Mouse (Mus musculus) stomach, embryonic 16.5 days (tissue): ENCODE data around the gene Dexi. TPM values are rescaled to one million over a fixed set of nuclear protein-coding genes. Genes with fewer than 3 reads are reported as not detected.

Experiments
- ATAC-seq: fragments of 200-750 bp; cut with Nextera tagmentation; 2 replicates; pipeline ENCODE4 v1.8.0; 2017; ENCODE audit warnings: moderate number of reproducible peaks, moderate TSS enrichment; ENCODE audit not compliant: insufficient read depth, low FRiP score
- H3K27ac ChIP-seq: fragments of 300-500 bp; sonication (generic); 2 replicates; pipeline ENCODE4 v1.5.1; 2014; ENCODE audit warnings: low read length
- H3K27me3 ChIP-seq: fragments of 300-500 bp; sonication (generic); 2 replicates; pipeline ENCODE4 v1.6.1; 2014; ENCODE audit warnings: low read length, control low read depth, mixed read lengths; ENCODE audit not compliant: control insufficient read depth, insufficient read depth
- H3K36me3 ChIP-seq: fragments of 300-500 bp; sonication (generic); 2 replicates; pipeline ENCODE4 v1.6.1; 2014; ENCODE audit warnings: low read length; ENCODE audit not compliant: control insufficient read depth, insufficient read depth
- H3K4me1 ChIP-seq: fragments of 300-500 bp; sonication (generic); 2 replicates; pipeline ENCODE4 v1.6.1; 2014; ENCODE audit warnings: low read length, control low read depth, mixed read lengths; ENCODE audit not compliant: control insufficient read depth, insufficient read depth
- H3K4me2 ChIP-seq: fragments of 300-500 bp; sonication (generic); 2 replicates; pipeline ENCODE4 v1.6.1; 2014; ENCODE audit warnings: low read depth, low read length, mixed read lengths
- H3K4me3 ChIP-seq: fragments of 300-500 bp; sonication (generic); replicated peaks from 2 replicates; pipeline ENCODE4 v1.5.1; 2014; ENCODE audit warnings: mild to moderate bottlenecking, low read length
- H3K9ac ChIP-seq: fragments of 300-500 bp; sonication (generic); 2 replicates; pipeline ENCODE4 v1.6.1; 2014; ENCODE audit warnings: low read length
- H3K9me3 ChIP-seq: fragments of 300-500 bp; sonication (generic); replicated peaks from 2 replicates; pipeline ENCODE4 v1.6.1; 2016; ENCODE audit warnings: low read length, control low read depth; ENCODE audit not compliant: control insufficient read depth
- WGBS: fragments of 180-500 bp; shearing (Covaris S2); extraction: QIAGEN DNeasy Blood & Tissue Kit; methylation state at CpG from one replicate; pipeline ENCODE4 v1.1.7; 2014; 5-methylcytosine and 5-hydroxymethylcytosine counted together
- polyA plus RNA-seq: library from polyadenylated mRNA; unstranded; fragments of >200 nt; fragmentation: Nextera tagmentation; extraction: Ambion mirVana; gene quantifications from 2 replicates; pipeline ENCODE4 v1.2.1, GENCODE M21; 2015

Gene Dexi
- 4.9 and 5.0 TPM in 2 replicates for polyA plus RNA-seq

DNA sequence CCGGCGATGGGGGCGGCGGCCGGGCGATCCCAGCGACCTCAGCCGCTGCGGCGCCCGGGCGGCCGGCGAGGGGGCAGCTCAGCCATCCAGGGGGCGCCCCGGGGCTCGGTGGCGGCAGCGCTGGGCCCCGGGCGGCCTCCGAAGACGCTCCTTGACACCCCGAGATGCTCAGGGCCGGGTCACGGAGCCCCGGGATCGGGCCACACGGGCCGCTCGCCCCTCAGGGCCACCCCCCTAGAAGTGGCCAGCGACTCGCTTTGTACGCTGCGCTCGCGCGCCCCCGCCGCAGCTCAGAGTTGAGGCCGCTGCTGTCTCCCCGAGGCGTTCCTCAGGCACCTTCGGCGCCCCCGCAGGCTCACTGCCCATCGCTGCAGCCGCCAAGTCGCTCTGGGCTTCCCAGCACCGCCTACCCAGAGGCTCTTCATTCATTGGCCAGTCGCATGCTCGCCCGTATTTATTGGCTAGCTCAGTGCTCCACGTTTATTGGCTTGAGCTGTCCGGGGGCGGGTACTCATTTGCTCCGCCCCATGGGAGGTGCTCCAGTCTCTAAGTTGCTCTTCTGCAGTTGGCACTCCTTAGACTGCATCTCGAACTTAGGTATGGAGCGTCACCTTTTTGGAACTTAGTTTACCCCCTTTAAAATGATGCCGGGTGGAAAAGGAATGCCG lies at the start of gene Dexi:
Gene Dexi, minus strand, starts transcription at position 357 of the 668 bp plus-strand sequence.
- H3K4me2 ChIP-seq = peak within 1 kb of the TSS; percentile 77
- under 1% methylated on average over 44 of the region's 61 CpGs for whole genome bisulfite sequencing
- no peaks in the 10 kb centered on the region for H3K36me3 ChIP-seq
- peak within 1 kb of the TSS; percentile 84 for H3K27ac ChIP-seq
- no peaks in the 10 kb centered on the region for H3K9me3 ChIP-seq
- peak within 1 kb of the TSS; percentile 89 for H3K9ac ChIP-seq
- H3K4me3 ChIP-seq = peak within 1 kb of the TSS; percentile 74
- H3K4me1 ChIP-seq = peaks cover 44% of the 10 kb centered on the region
- ATAC-seq = peak; percentile 95
- no peaks in the 10 kb centered on the region for H3K27me3 ChIP-seq

GRCm38 (mm10) chr16:10586546-10586945 lies 43.7 kb upstream of the Dexi start:
- WGBS = 75% methylated on average over 3 of the region's 3 CpGs
- Histone ChIP-seq H3K9ac (no peak overlapping the region), H3K9me3 (no peaks in the 10 kb centered on the region), H3K27me3 (no peaks in the 10 kb centered on the region), H3K36me3 (no peaks in the 10 kb centered on the region), H3K4me3 (no peak overlapping the region), H3K27ac (no peak overlapping the region), H3K4me2 (no peak overlapping the region), H3K4me1 (no peaks in the 10 kb centered on the region)
- no peak for ATAC-seq

DNA sequence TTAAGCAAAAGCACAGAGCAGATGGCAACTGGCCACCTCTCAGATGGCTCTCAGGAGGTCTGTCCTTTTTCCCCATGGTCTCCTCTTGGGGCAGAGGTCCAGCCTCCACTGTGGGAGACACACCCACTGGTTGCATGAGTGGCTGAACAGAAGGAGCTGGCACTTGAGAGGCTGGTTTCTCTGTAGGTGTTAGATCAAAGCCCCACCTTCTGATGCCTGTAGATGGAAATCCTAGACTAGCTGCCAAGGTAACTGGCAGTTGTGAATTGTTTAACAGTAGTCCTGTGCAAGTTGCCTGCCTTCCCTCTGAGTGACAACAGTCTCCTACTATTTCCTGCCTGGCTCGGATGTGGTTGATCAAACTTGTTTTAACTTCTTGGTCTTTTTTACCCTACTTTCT lies 42.3 kb upstream of the Dexi start:
- no peak overlapping the region for H3K9ac ChIP-seq
- H3K4me1 ChIP-seq = no peaks in the 10 kb centered on the region
- 65% methylated on average over 1 of the region's 1 CpGs for WGBS
- H3K27me3 ChIP-seq = no peaks in the 10 kb centered on the region
- no peak for ATAC-seq
- no peak overlapping the region for H3K4me2 ChIP-seq
- no peaks in the 10 kb centered on the region for H3K9me3 ChIP-seq
- no peaks in the 10 kb centered on the region for H3K36me3 ChIP-seq
- no peak overlapping the region for H3K27ac ChIP-seq
- H3K4me3 ChIP-seq = no peak overlapping the region

GRCm38 (mm10) chr16:10581234-10581898 lies 38.5 kb upstream of the Dexi start:
- Histone ChIP-seq H3K4me2 (no peak overlapping the region), H3K27ac (no peak overlapping the region), H3K4me3 (no peak overlapping the region), H3K9me3 (no peaks in the 10 kb centered on the region), H3K9ac (no peak overlapping the region), H3K27me3 (no peaks in the 10 kb centered on the region), H3K36me3 (0 out of 2 replicates have a peak, but pooled peaks cover 4% of the 10 kb centered on the region), H3K4me1 (no peaks in the 10 kb centered on the region)
- 82% methylated on average over 2 of the region's 2 CpGs for WGBS
- ATAC-seq = no peak

GRCm38 (mm10) chr16:10578376-10578775 lies 35.5 kb upstream of the Dexi start:
- Histone ChIP-seq H3K4me3 (no peak overlapping the region), H3K9ac (no peak overlapping the region), H3K36me3 (0 out of 2 replicates have a peak, but pooled peaks cover 4% of the 10 kb centered on the region), H3K4me1 (no peaks in the 10 kb centered on the region), H3K4me2 (no peak overlapping the region), H3K9me3 (no peaks in the 10 kb centered on the region), H3K27me3 (no peaks in the 10 kb centered on the region), H3K27ac (no peak overlapping the region)
- ATAC-seq = no peak
- 56% methylated on average over 1 of the region's 1 CpGs for WGBS

DNA sequence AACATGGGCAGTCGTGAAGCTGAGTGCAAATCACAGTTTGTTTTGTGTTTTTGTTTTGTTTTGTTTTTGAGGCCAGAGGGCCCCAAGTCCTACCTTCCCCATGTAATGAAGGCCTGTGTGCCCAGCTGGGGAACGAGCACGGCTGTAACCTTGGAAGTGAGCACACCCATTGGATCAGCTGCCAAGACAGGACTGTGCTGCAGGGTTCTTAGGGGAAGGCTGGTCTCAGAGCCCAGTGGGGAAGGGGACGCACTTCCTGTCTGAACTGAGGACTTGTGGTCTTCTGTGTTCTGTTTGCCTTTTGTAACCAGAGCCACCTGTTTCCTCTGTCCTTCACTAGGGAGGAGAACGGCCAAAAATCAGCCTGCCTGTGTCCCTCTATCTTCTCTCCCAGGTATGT lies 34.7 kb upstream of the Dexi start:
- WGBS = 60% methylated on average over 5 of the region's 5 CpGs

DNA sequence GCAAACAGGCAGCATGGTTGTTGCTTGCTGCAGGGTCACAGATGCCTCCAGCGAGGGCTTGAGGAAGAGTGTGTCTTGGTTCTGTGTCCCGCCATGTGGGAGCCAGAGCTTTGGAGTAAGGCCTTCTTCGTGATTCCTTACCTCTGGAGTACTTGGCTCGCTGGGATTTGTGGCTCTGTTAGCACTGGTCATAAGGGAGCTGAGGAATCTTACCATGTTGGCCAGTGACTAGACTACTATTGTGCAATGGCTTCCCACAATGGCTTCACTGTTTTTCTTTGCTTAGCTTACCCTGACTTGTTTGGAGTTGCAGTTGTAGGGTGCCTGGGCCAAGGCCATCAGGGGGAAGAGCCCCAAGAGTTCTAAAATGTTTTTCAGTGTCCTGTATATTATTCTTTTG lies 33.1 kb upstream of the Dexi start:
- Histone ChIP-seq H3K9me3 (no peaks in the 10 kb centered on the region), H3K4me2 (no peak overlapping the region), H3K4me3 (no peak overlapping the region), H3K27ac (no peak overlapping the region), H3K4me1 (no peaks in the 10 kb centered on the region), H3K27me3 (no peaks in the 10 kb centered on the region), H3K9ac (no peak overlapping the region), H3K36me3 (0 out of 2 replicates have a peak, but pooled peaks cover 4% of the 10 kb centered on the region)
- ATAC-seq = no peak
- WGBS = 90% methylated on average over 4 of the region's 4 CpGs

More for the DNA sequence above, 34.7 kb upstream of the Dexi start:
- Histone ChIP-seq H3K9ac (no peak overlapping the region), H3K4me2 (no peak overlapping the region), H3K4me3 (no peak overlapping the region), H3K27me3 (no peaks in the 10 kb centered on the region), H3K4me1 (no peaks in the 10 kb centered on the region), H3K27ac (no peak overlapping the region), H3K9me3 (no peaks in the 10 kb centered on the region), H3K36me3 (0 out of 2 replicates have a peak, but pooled peaks cover 4% of the 10 kb centered on the region)
- no peak for ATAC-seq

- no peak overlapping the region for H3K4me3 ChIP-seq
- H3K9ac ChIP-seq = no peak overlapping the region
- H3K4me1 ChIP-seq = no peaks in the 10 kb centered on the region
- no peak overlapping the region for H3K27ac ChIP-seq
- ATAC-seq = no peak
- no peaks in the 10 kb centered on the region for H3K9me3 ChIP-seq
- H3K4me2 ChIP-seq = no peak overlapping the region
- WGBS = 71% methylated on average over 2 of the region's 2 CpGs
- H3K36me3 ChIP-seq = 0 out of 2 replicates have a peak, but pooled peaks cover 4% of the 10 kb centered on the region
- no peaks in the 10 kb centered on the region for H3K27me3 ChIP-seq
Measured at GRCm38 (mm10) chr16:10574936-10575335, 32.1 kb upstream of the Dexi start.

- no peak for ATAC-seq
- Histone ChIP-seq H3K4me2 (no peak overlapping the region), H3K9me3 (no peaks in the 10 kb centered on the region), H3K9ac (no peak overlapping the region), H3K4me3 (no peak overlapping the region), H3K36me3 (no peaks in the 10 kb centered on the region), H3K27me3 (no peaks in the 10 kb centered on the region), H3K27ac (peak overlapping the region; percentile 44; the same call in 1 of the 2 replicates), H3K4me1 (no peaks in the 10 kb centered on the region)
- WGBS = 51% methylated on average over 2 of the region's 2 CpGs
Measured at GRCm38 (mm10) chr16:10571820-10572219, 29.0 kb upstream of the Dexi start.
